Mouse (Mus musculus) MEL (cell line): ENCODE data around the gene Eif5b.

ENCODE experiments used
- CTCF ChIP-seq, 3 experiments: IDR thresholded peaks in 2 of 3; conservative IDR thresholded peaks in 1 of 3; 2 replicates each; pipeline ENCODE4 v1.5.1; 2011 to 2012; ENCODE audit warnings: low read length in 3 of 3, low read depth in 2 of 3, mild to moderate bottlenecking in 2 of 3, improper control_type of control experiment in 1 of 3, inconsistent platforms in 1 of 3, mixed read lengths in 1 of 3, moderate library complexity in 1 of 3; ENCODE audit not compliant: control insufficient read depth in 1 of 3, insufficient read depth in 1 of 3, poor library complexity in 1 of 3, severe bottlenecking in 1 of 3
- ELF1 ChIP-seq: IDR thresholded peaks from 2 replicates; pipeline ENCODE4 v1.6.1; 2014; ENCODE audit warnings: low read depth, mild to moderate bottlenecking, inconsistent platforms, low read length, improper control_type of control experiment, moderate library complexity
- NELFE ChIP-seq: IDR thresholded peaks from 2 replicates; pipeline ENCODE4 v1.6.1; 2011; ENCODE audit warnings: low read depth, low read length, improper control_type of control experiment
- NRF1 ChIP-seq: IDR thresholded peaks from 2 replicates; pipeline ENCODE4 v1.6.1; 2014; ENCODE audit warnings: low read depth, mild to moderate bottlenecking, inconsistent platforms, low read length, improper control_type of control experiment, moderate library complexity; ENCODE audit not compliant: poor library complexity, insufficient read depth, severe bottlenecking
- USF1 ChIP-seq: IDR thresholded peaks from 2 replicates; pipeline ENCODE4 v1.6.1; 2014; ENCODE audit warnings: low read depth, mild to moderate bottlenecking, inconsistent platforms, low read length, improper control_type of control experiment, moderate library complexity
- USF2 ChIP-seq, 2 experiments: IDR thresholded peaks; 2 replicates each; pipeline ENCODE4 v1.6.1; 2011 to 2012; ENCODE audit warnings: improper control_type of control experiment in 2 of 2, low read length in 2 of 2, borderline replicate concordance in 1 of 2, inconsistent platforms in 1 of 2, low read depth in 1 of 2, mild to moderate bottlenecking in 1 of 2; ENCODE audit not compliant: insufficient read depth in 1 of 2

DNA sequence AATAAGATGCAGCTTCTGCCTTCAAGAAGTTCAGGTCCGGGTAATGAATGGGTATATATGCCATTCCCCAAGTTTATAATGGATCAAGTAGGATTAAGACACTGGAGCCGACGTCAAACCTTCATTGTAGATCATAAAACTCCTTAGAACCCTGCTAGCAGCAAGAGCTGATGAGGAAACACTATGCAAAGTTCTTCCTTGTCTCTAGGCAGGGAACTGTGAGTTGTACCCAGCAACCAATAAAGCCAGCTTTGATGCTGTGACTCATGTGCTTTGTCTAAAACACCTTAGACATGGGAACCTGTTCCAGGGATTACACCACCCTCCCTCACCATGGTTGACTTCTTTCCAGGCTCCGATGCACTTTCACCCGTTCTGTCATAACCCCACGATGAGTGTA lies 29.1 kb upstream of the Eif5b start:
- TF ChIP-seq USF2 (IDR thresholded peaks at IDR 0.05; ENCODE audit: borderline replicate concordance in 1 of 2, insufficient read depth in 1 of 2, low read depth in 1 of 2, low read length in 2 of 2) (no peak), CTCF (IDR thresholded peaks at IDR 0.05 in 2 of 3, conservative IDR thresholded peaks at IDR 0.05 in 1 of 3; ENCODE audit: control insufficient read depth in 1 of 3, insufficient read depth in 1 of 3, low read depth in 2 of 3, low read length in 3 of 3, poor library complexity in 1 of 3, severe bottlenecking in 1 of 3) (no peak), USF1 (no peak), NRF1 (no peak), ELF1 (no peak), NELFE (no peak)
